Mouse (Mus musculus): ENCODE data around the gene Bbip1. TPM values are rescaled to one million over a fixed set of nuclear protein-coding genes. Genes with fewer than 3 reads are reported as not detected.

Gene Bbip1
- polyA plus RNA-seq, 1 experiment from 2014 or later, result 148 TPM

- no peak overlapping the region for H3K9ac ChIP-seq (replicated peaks; ENCODE audit: low read depth, low read length)
- no peak overlapping the region for H3K4me3 ChIP-seq (replicated peaks; ENCODE audit: low read length)
- no peaks in the 10 kb centered on the region for H3K36me3 ChIP-seq (ENCODE audit: control insufficient read depth, insufficient read depth)
- H3K27me3 ChIP-seq (replicated peaks; ENCODE audit: control insufficient read depth, insufficient read depth, low read length), result no peaks in the 10 kb centered on the region
- WGBS, result 79% methylated on average over 12 of the region's 12 CpGs
- ATAC-seq, result no peak
- H3K4me1 ChIP-seq (replicated peaks; ENCODE audit: control insufficient read depth, insufficient read depth, low read length), result peaks cover 3% of the 10 kb centered on the region
- no peaks in the 10 kb centered on the region for H3K9me3 ChIP-seq (ENCODE audit: control insufficient read depth, low read length)
- H3K4me2 ChIP-seq (ENCODE audit: low read length), result no peak overlapping the region
- H3K27ac ChIP-seq (ENCODE audit: low read length), result no peak overlapping the region
These were observed 49.8 kb downstream of the Bbip1 start for GRCm38 (mm10) chr19:53894538-53895121.

GRCm38 (mm10) chr19:53893711-53894171, 50.7 kb downstream of the Bbip1 start:
- no peak for ATAC-seq
- Histone ChIP-seq H3K27ac (ENCODE audit: low read length) (no peak overlapping the region), H3K4me2 (ENCODE audit: low read length) (no peak overlapping the region), H3K36me3 (ENCODE audit: control insufficient read depth, insufficient read depth) (no peaks in the 10 kb centered on the region), H3K4me1 (replicated peaks; ENCODE audit: control insufficient read depth, insufficient read depth, low read length) (peaks cover 5% of the 10 kb centered on the region), H3K4me3 (replicated peaks; ENCODE audit: low read length) (no peak overlapping the region), H3K9ac (replicated peaks; ENCODE audit: low read depth, low read length) (no peak overlapping the region), H3K9me3 (ENCODE audit: control insufficient read depth, low read length) (no peaks in the 10 kb centered on the region), H3K27me3 (replicated peaks; ENCODE audit: control insufficient read depth, insufficient read depth, low read length) (no peaks in the 10 kb centered on the region)
- 85% methylated on average over 3 of the region's 3 CpGs for WGBS

- Histone ChIP-seq H3K27ac (ENCODE audit: low read length) (no peak overlapping the region), H3K4me3 (replicated peaks; ENCODE audit: low read length) (no peak overlapping the region), H3K9me3 (ENCODE audit: control insufficient read depth, low read length) (no peaks in the 10 kb centered on the region), H3K36me3 (ENCODE audit: control insufficient read depth, insufficient read depth) (no peaks in the 10 kb centered on the region), H3K27me3 (replicated peaks; ENCODE audit: control insufficient read depth, insufficient read depth, low read length) (no peaks in the 10 kb centered on the region), H3K4me2 (ENCODE audit: low read length) (no peak overlapping the region), H3K9ac (replicated peaks; ENCODE audit: low read depth, low read length) (no peak overlapping the region), H3K4me1 (replicated peaks; ENCODE audit: control insufficient read depth, insufficient read depth, low read length) (peaks cover 5% of the 10 kb centered on the region)
- ATAC-seq, result no peak; the same call in 1 of the 2 replicates
- WGBS, result 51% methylated on average over 9 of the region's 9 CpGs
These were observed 51.5 kb downstream of the Bbip1 start for GRCm38 (mm10) chr19:53892838-53893359.

- Histone ChIP-seq H3K4me1 (replicated peaks; ENCODE audit: control insufficient read depth, insufficient read depth, low read length) (peaks cover 5% of the 10 kb centered on the region), H3K36me3 (ENCODE audit: control insufficient read depth, insufficient read depth) (no peaks in the 10 kb centered on the region), H3K9ac (replicated peaks; ENCODE audit: low read depth, low read length) (no peak within 1 kb of the TSS), H3K27me3 (replicated peaks; ENCODE audit: control insufficient read depth, insufficient read depth, low read length) (no peaks in the 10 kb centered on the region), H3K4me3 (replicated peaks; ENCODE audit: low read length) (no peak within 1 kb of the TSS), H3K9me3 (ENCODE audit: control insufficient read depth, low read length) (no peaks in the 10 kb centered on the region), H3K4me2 (ENCODE audit: low read length) (no peak within 1 kb of the TSS), H3K27ac (ENCODE audit: low read length) (no peak within 1 kb of the TSS)
- ATAC-seq, result no peak
- WGBS, result 33% methylated on average over 3 of the region's 3 CpGs
These were observed 52.4 kb downstream of the Bbip1 start, which contains the start of gene Pdcd4 for GRCm38 (mm10) chr19:53892061-53892460. Gene Pdcd4, plus strand, starts transcription at chr19:53892231.

- H3K9ac ChIP-seq (replicated peaks; ENCODE audit: low read depth, low read length), result no peak overlapping the region
- H3K9me3 ChIP-seq (ENCODE audit: control insufficient read depth, low read length), result no peaks in the 10 kb centered on the region
- H3K4me2 ChIP-seq (ENCODE audit: low read length), result no peak overlapping the region
- peaks cover 5% of the 10 kb centered on the region for H3K4me1 ChIP-seq (replicated peaks; ENCODE audit: control insufficient read depth, insufficient read depth, low read length)
- no peak overlapping the region for H3K27ac ChIP-seq (ENCODE audit: low read length)
- 88% methylated on average over 2 of the region's 2 CpGs for WGBS
- H3K27me3 ChIP-seq (replicated peaks; ENCODE audit: control insufficient read depth, insufficient read depth, low read length), result no peaks in the 10 kb centered on the region
- no peaks in the 10 kb centered on the region for H3K36me3 ChIP-seq (ENCODE audit: control insufficient read depth, insufficient read depth)
- H3K4me3 ChIP-seq (replicated peaks; ENCODE audit: low read length), result no peak overlapping the region
- ATAC-seq, result no peak
These were observed 52.9 kb downstream of the Bbip1 start for GRCm38 (mm10) chr19:53891569-53891968.

GRCm38 (mm10) chr19:53890781-53891251, 53.6 kb downstream of the Bbip1 start:
- no peak for ATAC-seq
- no peaks in the 10 kb centered on the region for H3K27me3 ChIP-seq (replicated peaks; ENCODE audit: control insufficient read depth, insufficient read depth, low read length)
- no peak overlapping the region for H3K4me2 ChIP-seq (ENCODE audit: low read length)
- no peak overlapping the region for H3K27ac ChIP-seq (ENCODE audit: low read length)
- no peak overlapping the region for H3K4me3 ChIP-seq (replicated peaks; ENCODE audit: low read length)
- H3K9me3 ChIP-seq (ENCODE audit: control insufficient read depth, low read length), result no peaks in the 10 kb centered on the region
- no peaks in the 10 kb centered on the region for H3K36me3 ChIP-seq (ENCODE audit: control insufficient read depth, insufficient read depth)
- WGBS, result 75% methylated on average over 5 of the region's 5 CpGs
- H3K4me1 ChIP-seq (replicated peaks; ENCODE audit: control insufficient read depth, insufficient read depth, low read length), result peaks cover 5% of the 10 kb centered on the region
- H3K9ac ChIP-seq (replicated peaks; ENCODE audit: low read depth, low read length), result no peak overlapping the region

GRCm38 (mm10) chr19:53890274-53890673, 54.2 kb downstream of the Bbip1 start:
- no peak for ATAC-seq
- H3K4me3 ChIP-seq (replicated peaks; ENCODE audit: low read length), result no peak overlapping the region
- H3K4me1 ChIP-seq (replicated peaks; ENCODE audit: control insufficient read depth, insufficient read depth, low read length), result peaks cover 8% of the 10 kb centered on the region
- no peak overlapping the region for H3K27ac ChIP-seq (ENCODE audit: low read length)
- H3K27me3 ChIP-seq (replicated peaks; ENCODE audit: control insufficient read depth, insufficient read depth, low read length), result no peaks in the 10 kb centered on the region
- WGBS, result 51% methylated on average over 5 of the region's 5 CpGs
- no peak overlapping the region for H3K9ac ChIP-seq (replicated peaks; ENCODE audit: low read depth, low read length)
- no peaks in the 10 kb centered on the region for H3K36me3 ChIP-seq (ENCODE audit: control insufficient read depth, insufficient read depth)
- no peak overlapping the region for H3K4me2 ChIP-seq (ENCODE audit: low read length)
- H3K9me3 ChIP-seq (ENCODE audit: control insufficient read depth, low read length), result no peaks in the 10 kb centered on the region

- WGBS, result 86% methylated on average over 5 of the region's 5 CpGs
- no peak overlapping the region for H3K4me3 ChIP-seq (replicated peaks; ENCODE audit: low read length)
- H3K4me2 ChIP-seq (ENCODE audit: low read length), result no peak overlapping the region
- H3K27me3 ChIP-seq (replicated peaks; ENCODE audit: control insufficient read depth, insufficient read depth, low read length), result no peaks in the 10 kb centered on the region
- no peak overlapping the region for H3K27ac ChIP-seq (ENCODE audit: low read length)
- no peaks in the 10 kb centered on the region for H3K9me3 ChIP-seq (ENCODE audit: control insufficient read depth, low read length)
- H3K9ac ChIP-seq (replicated peaks; ENCODE audit: low read depth, low read length), result no peak overlapping the region
- H3K36me3 ChIP-seq (ENCODE audit: control insufficient read depth, insufficient read depth), result no peaks in the 10 kb centered on the region
- ATAC-seq, result no peak
- H3K4me1 ChIP-seq (replicated peaks; ENCODE audit: control insufficient read depth, insufficient read depth, low read length), result peaks cover 8% of the 10 kb centered on the region
These were observed 54.9 kb downstream of the Bbip1 start for GRCm38 (mm10) chr19:53889555-53889954.

- Histone ChIP-seq H3K4me2 (ENCODE audit: low read length) (no peak overlapping the region), H3K4me1 (replicated peaks; ENCODE audit: control insufficient read depth, insufficient read depth, low read length) (peaks cover 8% of the 10 kb centered on the region)
These were observed 56.1 kb downstream of the Bbip1 start for GRCm38 (mm10) chr19:53888331-53888730.

More at GRCm38 (mm10) chr19:53888331-53888730, 56.1 kb downstream of the Bbip1 start:
- ATAC-seq, result no peak
- H3K9ac ChIP-seq (replicated peaks; ENCODE audit: low read depth, low read length), result no peak overlapping the region
- H3K27ac ChIP-seq (ENCODE audit: low read length), result no peak overlapping the region
- no peaks in the 10 kb centered on the region for H3K9me3 ChIP-seq (ENCODE audit: control insufficient read depth, low read length)
- WGBS, result 82% methylated on average over 9 of the region's 9 CpGs
- H3K4me3 ChIP-seq (replicated peaks; ENCODE audit: low read length), result no peak overlapping the region
- no peaks in the 10 kb centered on the region for H3K36me3 ChIP-seq (ENCODE audit: control insufficient read depth, insufficient read depth)
- H3K27me3 ChIP-seq (replicated peaks; ENCODE audit: control insufficient read depth, insufficient read depth, low read length), result no peaks in the 10 kb centered on the region
